Mouse (Mus musculus) embryonic fibroblast, embryonic 13.5 days (primary cell): ENCODE results near the gene Kctd3.

Source experiments
- CTCF ChIP-seq: IDR thresholded peaks from 2 replicates; pipeline ENCODE4 v1.5.1; 2011; ENCODE audit warnings: mild to moderate bottlenecking, control low read depth, low read length, moderate library complexity, borderline replicate concordance; ENCODE audit not compliant: insufficient read depth
- POLR2A ChIP-seq: IDR thresholded peaks from 2 replicates; pipeline ENCODE4 v1.6.1; 2011; ENCODE audit warnings: low read depth, mild to moderate bottlenecking, control low read depth, low read length, moderate library complexity

- no peak for TF ChIP-seq POLR2A
- no peak for TF ChIP-seq CTCF
These were observed 9.7 kb downstream of the Kctd3 start for GRCm38 (mm10) chr1:188997921-188998320.
